11 mouse cellular contexts compared by ENCODE assay signal in genomic region chr9:115293920-115294594, GRCm38 (mm10). TPM values are rescaled to one million over a fixed set of nuclear protein-coding genes. Genes with fewer than 3 reads are reported as not detected.
DNase-seq lines count a peak whose midpoint lies in the region; ATAC-seq and TF ChIP-seq lines count a peak whose summit lies in the region.
"Had no signal": no experiment of that assay in that cellular context is flagged by ENCODE, and none has a peak within 500 bp of the region (broad histone marks: within the 10 kb centered on the region; RNA-seq: fewer than 3 reads in every experiment).

No protein-coding gene starts in this region.

- H3K4me1 ChIP-seq in forebrain, postnatal 0 days (ENCODE audit: insufficient read depth) = no peaks in the 10 kb centered on the region
- H3K4me1 ChIP-seq in forebrain, embryonic 10.5 days = peaks cover 8% of the 10 kb centered on the region
- peaks cover 5% of the 10 kb centered on the region for H3K4me1 ChIP-seq in liver, embryonic 11.5 days (replicated peaks; ENCODE audit: control insufficient read depth, insufficient read depth, low read length)

- H3K36me3 ChIP-seq in forebrain, postnatal 0 days (ENCODE audit: insufficient read depth) = no peaks in the 10 kb centered on the region
- peaks cover 7% of the 10 kb centered on the region; the same call in 1 of the 2 replicates for H3K36me3 ChIP-seq in forebrain, embryonic 10.5 days (replicated peaks)
- H3K36me3 ChIP-seq in liver, embryonic 11.5 days (ENCODE audit: control insufficient read depth, insufficient read depth, low read length) = no peaks in the 10 kb centered on the region

- H3K4me3 ChIP-seq in forebrain, postnatal 0 days (ENCODE audit: low read depth, low read length) = no peak overlapping the region
- no peak overlapping the region for H3K4me3 ChIP-seq in forebrain, embryonic 10.5 days
- no peak overlapping the region for H3K4me3 ChIP-seq in liver, embryonic 11.5 days (ENCODE audit: low read depth, low read length)

- WGBS in forebrain, postnatal 0 days = 89% methylated on average over 10 of the region's 10 CpGs
- 90% methylated on average over 10 of the region's 10 CpGs for WGBS in forebrain, embryonic 10.5 days
- WGBS in liver, embryonic 11.5 days = 86% methylated on average over 10 of the region's 10 CpGs

- H3K4me2 ChIP-seq in forebrain, postnatal 0 days (ENCODE audit: low read depth) = no peak overlapping the region
- H3K4me2 ChIP-seq in liver, embryonic 11.5 days = no peak overlapping the region

- peak; percentile 60 for TF ChIP-seq CTCF in forebrain, postnatal 0 days (IDR thresholded peaks at IDR 0.05; ENCODE audit: low read depth)

- no peak overlapping the region for H3K27ac ChIP-seq in forebrain, postnatal 0 days (ENCODE audit: low read depth, low read length)
- H3K27ac ChIP-seq in forebrain, embryonic 10.5 days = no peak overlapping the region
- H3K27ac ChIP-seq in liver, embryonic 11.5 days (ENCODE audit: low read depth, low read length) = no peak overlapping the region

- no peaks in the 10 kb centered on the region for H3K9me3 ChIP-seq in forebrain, postnatal 0 days (ENCODE audit: low read length)
- no peaks in the 10 kb centered on the region for H3K9me3 ChIP-seq in forebrain, embryonic 10.5 days
- H3K9me3 ChIP-seq in liver, embryonic 11.5 days (ENCODE audit: control insufficient read depth, low read length) = no peaks in the 10 kb centered on the region

- peak; percentile 24 for DNase-seq in forebrain, postnatal 0 days
- no peak for DNase-seq in forebrain, embryonic 10.5 days (ENCODE audit: extremely low spot score, low spot score)
- DNase-seq in liver, embryonic 11.5 days (ENCODE audit: low spot score) = no peak
- no peak for DNase-seq in liver
- DNase-seq in Muller cell, postnatal 12 days (ENCODE audit: inconsistent ontology term) = no peak
- DNase-seq in frontal cortex, postnatal 10 days (ENCODE audit: low spot score in 2 of 2) = no peak
- DNase-seq: adrenal gland, postnatal 14 days; heart, postnatal 4 days had no signal

- ATAC-seq in forebrain, postnatal 0 days = no peak
- ATAC-seq in liver, embryonic 11.5 days (replicated peaks; ENCODE audit: low FRiP score) = peak; percentile 24; the same call in 1 of the 2 replicates
- ATAC-seq in common myeloid progenitor, adult 5-6 weeks (replicated peaks; ENCODE audit: low read depth, poor library complexity, severe bottlenecking) = 0 out of 2 replicates have a peak, but pooled peaks have one; percentile 36
- ATAC-seq in megakaryocyte progenitor cell, adult 5-6 weeks (replicated peaks; ENCODE audit: poor library complexity) = peak; percentile 71
- ATAC-seq: forebrain, embryonic 16.5 days had no signal

- H3K9ac ChIP-seq in forebrain, postnatal 0 days = no peak overlapping the region
- H3K9ac ChIP-seq in liver, embryonic 11.5 days (ENCODE audit: low read depth, low read length) = no peak overlapping the region

- no peaks in the 10 kb centered on the region for H3K27me3 ChIP-seq in forebrain, postnatal 0 days (ENCODE audit: insufficient read depth, low read length)
- H3K27me3 ChIP-seq in forebrain, embryonic 10.5 days (ENCODE audit: poor library complexity, severe bottlenecking) = no peaks in the 10 kb centered on the region
- no peaks in the 10 kb centered on the region for H3K27me3 ChIP-seq in liver, embryonic 11.5 days (replicated peaks; ENCODE audit: control insufficient read depth, insufficient read depth, low read length)

RNA-seq across cellular contexts. Expression of gene Stt3b, which starts 16.2 kb away (rescaled TPM):
- total RNA-seq in forebrain, postnatal 0 days (2014; rRNA removed) = 73.3 and 80.8 TPM in 2 replicates
- 44.6 and 53.5 TPM in 2 replicates for polyA plus RNA-seq in forebrain, postnatal 0 days (2015; fragmentation: Nextera tagmentation; extraction: Ambion mirVana)
- 85.5 and 86.8 TPM in 2 replicates for polyA plus RNA-seq in forebrain, embryonic 10.5 days (2016; fragmentation: Nextera tagmentation; extraction: Ambion mirVana)
- 113 and 130 TPM in 2 replicates for polyA plus RNA-seq in liver, embryonic 11.5 days (2014; fragmentation: Nextera tagmentation; extraction: Ambion mirVana)
- 88.4 and 91.5 TPM in 2 replicates for total RNA-seq in common myeloid progenitor, adult 5-6 weeks (2017)
- total RNA-seq in megakaryocyte progenitor cell, adult 5-6 weeks (2015) = 154 and 159 TPM in 2 replicates
- 111 and 123 TPM in 2 replicates for total RNA-seq in megakaryocyte progenitor cell, adult 5-6 weeks (2017)
